Mouse (Mus musculus) CH12.LX (cell line): ENCODE data around the gene Plp2. TPM values are rescaled to one million over a fixed set of nuclear protein-coding genes. Genes with fewer than 3 reads are reported as not detected.

Source experiments
- DNase-seq: peaks from one replicate; pipeline ENCODE4 v3.0.0-alpha.2; 2013; ENCODE audit errors: extremely low read depth
- H3K27ac ChIP-seq: 2 replicates; pipeline ENCODE4 v1.5.1; 2012; ENCODE audit warnings: low read depth, mild to moderate bottlenecking, control low read depth, moderate library complexity; ENCODE audit not compliant: insufficient read depth
- H3K27me3 ChIP-seq: replicated peaks from 2 replicates; pipeline ENCODE3; 2012; ENCODE audit warnings: inconsistent platforms
- H3K36me3 ChIP-seq, 2 experiments: replicated peaks in 1 of 2; 2 replicates each; pipeline versions ENCODE3 to v1.6.1; 2012; ENCODE audit warnings: inconsistent platforms in 1 of 2, low read length in 1 of 2, mild to moderate bottlenecking in 1 of 2, mixed read lengths in 1 of 2, moderate library complexity in 1 of 2; ENCODE audit not compliant: control insufficient read depth in 1 of 2, insufficient read depth in 1 of 2
- H3K4me1 ChIP-seq, 2 experiments: 2 replicates each; pipeline ENCODE4 v1.6.1; 2012; ENCODE audit warnings: inconsistent platforms in 1 of 2, moderate library complexity in 1 of 2; ENCODE audit not compliant: insufficient read depth in 2 of 2, control insufficient read depth in 1 of 2
- H3K4me2 ChIP-seq: 2 replicates; pipeline ENCODE4 v1.6.1; 2012; ENCODE audit warnings: low read depth, mild to moderate bottlenecking, control low read depth; ENCODE audit not compliant: poor library complexity, insufficient read depth, severe bottlenecking
- H3K4me3 ChIP-seq, 3 experiments: fragments of 150-350 bp in 1 of 3; sonication (generic) in 1 of 3; replicated peaks in 1 of 3; 2 replicates each; pipeline versions ENCODE3 to v1.5.1; 2011 to 2012; ENCODE audit warnings: low read depth in 2 of 3, low read length in 2 of 3, mild to moderate bottlenecking in 2 of 3, moderate library complexity in 2 of 3, control low read depth in 1 of 3, improper control_type of control experiment in 1 of 3, inconsistent platforms in 1 of 3, mixed read lengths in 1 of 3; ENCODE audit not compliant: poor library complexity in 1 of 3
- H3K79me2 ChIP-seq: replicated peaks from 2 replicates; pipeline ENCODE4 v1.6.1; 2012; ENCODE audit warnings: mild to moderate bottlenecking, moderate library complexity; ENCODE audit not compliant: control insufficient read depth, poor library complexity, insufficient read depth, severe bottlenecking; ENCODE audit errors: extremely low read depth
- H3K9ac ChIP-seq: 2 replicates; pipeline ENCODE4 v1.6.1; 2012; ENCODE audit warnings: low read depth, mild to moderate bottlenecking, control low read depth, moderate library complexity; ENCODE audit not compliant: insufficient read depth
- H3K9me3 ChIP-seq: replicated peaks from 2 replicates; pipeline ENCODE3; 2012; ENCODE audit warnings: low read length, inconsistent platforms, mixed read lengths
- BHLHE40 ChIP-seq: IDR thresholded peaks from 2 replicates; pipeline ENCODE4 v1.6.1; 2011; ENCODE audit warnings: mild to moderate bottlenecking, low read depth, low read length, improper control_type of control experiment
- CHD1 ChIP-seq: IDR thresholded peaks from 2 replicates; pipeline ENCODE4 v1.6.1; 2012; ENCODE audit warnings: low read depth, low read length, improper control_type of control experiment, inconsistent platforms
- CHD2 ChIP-seq: IDR thresholded peaks from 2 replicates; pipeline ENCODE4 v1.6.1; 2011; ENCODE audit warnings: low read length, improper control_type of control experiment
- CTCF ChIP-seq, 2 experiments: IDR thresholded peaks in 1 of 2; conservative IDR thresholded peaks in 1 of 2; 2 replicates each; pipeline ENCODE4 v1.5.1; 2011 to 2012; ENCODE audit warnings: low read depth in 2 of 2, low read length in 2 of 2, improper control_type of control experiment in 1 of 2, inconsistent platforms in 1 of 2, mild to moderate bottlenecking in 1 of 2, moderate library complexity in 1 of 2
- E2F4 ChIP-seq: IDR thresholded peaks from 2 replicates; pipeline ENCODE4 v1.6.1; 2011; ENCODE audit warnings: low read depth, low read length, improper control_type of control experiment; ENCODE audit not compliant: insufficient replicate concordance
- ELF1 ChIP-seq: IDR thresholded peaks from 2 replicates; pipeline ENCODE4 v1.6.1; 2014; ENCODE audit warnings: low read depth, mild to moderate bottlenecking, inconsistent platforms, low read length, improper control_type of control experiment
- EP300 ChIP-seq: IDR thresholded peaks from 2 replicates; pipeline ENCODE4 v1.6.1; 2011; ENCODE audit warnings: low read length, improper control_type of control experiment
- ETS1 ChIP-seq: conservative IDR thresholded peaks from 2 replicates; pipeline ENCODE4 v1.6.1; 2012; ENCODE audit warnings: low read depth, mild to moderate bottlenecking, inconsistent platforms, low read length, improper control_type of control experiment, moderate library complexity
- GABPA ChIP-seq: IDR thresholded peaks from 2 replicates; pipeline ENCODE4 v1.6.1; 2012; ENCODE audit warnings: low read depth, low read length, improper control_type of control experiment, inconsistent platforms; ENCODE audit not compliant: insufficient replicate concordance
- HCFC1 ChIP-seq: IDR thresholded peaks from 2 replicates; pipeline ENCODE4 v1.6.1; 2012; ENCODE audit warnings: low read depth, mild to moderate bottlenecking, inconsistent platforms, low read length, improper control_type of control experiment
- IRF4 ChIP-seq: IDR thresholded peaks from 2 replicates; pipeline ENCODE4 v1.6.1; 2014; ENCODE audit warnings: low read depth, mild to moderate bottlenecking, inconsistent platforms, low read length, improper control_type of control experiment
- JUN ChIP-seq: IDR thresholded peaks from 2 replicates; pipeline ENCODE4 v1.6.1; 2011; ENCODE audit warnings: low read depth, mild to moderate bottlenecking, low read length, improper control_type of control experiment, moderate library complexity; ENCODE audit not compliant: insufficient read depth
- JUND ChIP-seq: conservative IDR thresholded peaks from 2 replicates; pipeline ENCODE4 v1.6.1; 2011; ENCODE audit warnings: low read depth, low read length, improper control_type of control experiment
- KAT2A ChIP-seq: IDR thresholded peaks from 2 replicates; pipeline ENCODE4 v1.6.1; 2012; ENCODE audit warnings: low read length, improper control_type of control experiment, inconsistent platforms; ENCODE audit not compliant: insufficient replicate concordance
- MAFK ChIP-seq: IDR thresholded peaks from 2 replicates; pipeline ENCODE4 v1.6.1; 2011; ENCODE audit warnings: low read length, improper control_type of control experiment; ENCODE audit not compliant: insufficient replicate concordance
- MAX ChIP-seq: IDR thresholded peaks from 2 replicates; pipeline ENCODE4 v1.6.1; 2011; ENCODE audit warnings: low read length, improper control_type of control experiment
- MAZ ChIP-seq: IDR thresholded peaks from 2 replicates; pipeline ENCODE4 v1.6.1; 2012; ENCODE audit warnings: low read depth, mild to moderate bottlenecking, inconsistent platforms, low read length, improper control_type of control experiment, moderate library complexity
- MEF2A ChIP-seq: IDR thresholded peaks from 2 replicates; pipeline ENCODE4 v1.6.1; 2014; ENCODE audit warnings: low read depth, mild to moderate bottlenecking, inconsistent platforms, low read length, improper control_type of control experiment, borderline replicate concordance
- MXI1 ChIP-seq: IDR thresholded peaks from 2 replicates; pipeline ENCODE4 v1.6.1; 2011; ENCODE audit warnings: mild to moderate bottlenecking, low read depth, low read length, improper control_type of control experiment
- MYC ChIP-seq: IDR thresholded peaks from 2 replicates; pipeline ENCODE4 v1.6.1; 2011; ENCODE audit warnings: low read depth, mild to moderate bottlenecking, improper control_type of control experiment, low read length
- NELFE ChIP-seq: IDR thresholded peaks from 2 replicates; pipeline ENCODE4 v1.6.1; 2011; ENCODE audit warnings: low read depth, low read length, improper control_type of control experiment
- NRF1 ChIP-seq: IDR thresholded peaks from 2 replicates; pipeline ENCODE4 v1.6.1; 2014; ENCODE audit warnings: low read depth, mild to moderate bottlenecking, inconsistent platforms, low read length, improper control_type of control experiment, moderate library complexity
- PAX5 ChIP-seq: IDR thresholded peaks from 2 replicates; pipeline ENCODE4 v1.6.1; 2012; ENCODE audit warnings: low read length, inconsistent platforms, mixed read lengths
- POLR2A ChIP-seq: IDR thresholded peaks from 2 replicates; pipeline ENCODE4 v1.6.1; 2011; ENCODE audit warnings: low read depth, mild to moderate bottlenecking, improper control_type of control experiment, low read length
- POLR2AphosphoS2 ChIP-seq: IDR thresholded peaks from 2 replicates; pipeline ENCODE4 v1.6.1; 2011; ENCODE audit warnings: low read depth, low read length, improper control_type of control experiment
- RAD21 ChIP-seq: IDR thresholded peaks from 2 replicates; pipeline ENCODE4 v1.6.1; 2011; ENCODE audit warnings: low read depth, mild to moderate bottlenecking, low read length, improper control_type of control experiment, moderate library complexity
- RCOR1 ChIP-seq: conservative IDR thresholded peaks from 2 replicates; pipeline ENCODE4 v1.6.1; 2012; ENCODE audit warnings: low read depth, mild to moderate bottlenecking, inconsistent platforms, low read length, improper control_type of control experiment
- SIN3A ChIP-seq: IDR thresholded peaks from 2 replicates; pipeline ENCODE4 v1.6.1; 2012; ENCODE audit warnings: low read length, improper control_type of control experiment, inconsistent platforms
- SMC3 ChIP-seq: IDR thresholded peaks from 2 replicates; pipeline ENCODE4 v1.6.1; 2011; ENCODE audit warnings: low read depth, low read length, improper control_type of control experiment
- TBP ChIP-seq: conservative IDR thresholded peaks from 2 replicates; pipeline ENCODE4 v1.6.1; 2011; ENCODE audit warnings: low read depth, low read length, improper control_type of control experiment
- TCF12 ChIP-seq: IDR thresholded peaks from 2 replicates; pipeline ENCODE4 v1.6.1; 2014; ENCODE audit warnings: low read depth, mild to moderate bottlenecking, inconsistent platforms, low read length, improper control_type of control experiment
- UBTF ChIP-seq: IDR thresholded peaks from 2 replicates; pipeline ENCODE4 v1.6.1; 2012; ENCODE audit warnings: low read depth, mild to moderate bottlenecking, inconsistent platforms, low read length, improper control_type of control experiment, moderate library complexity
- USF1 ChIP-seq: IDR thresholded peaks from 2 replicates; pipeline ENCODE4 v1.6.1; 2014; ENCODE audit warnings: low read depth, mild to moderate bottlenecking, inconsistent platforms, low read length, improper control_type of control experiment
- USF2 ChIP-seq: conservative IDR thresholded peaks from 2 replicates; pipeline ENCODE4 v1.6.1; 2011; ENCODE audit warnings: low read depth, low read length, improper control_type of control experiment
- ZC3H11A ChIP-seq: IDR thresholded peaks from 2 replicates; pipeline ENCODE4 v1.6.1; 2012; ENCODE audit warnings: low read depth, mild to moderate bottlenecking, inconsistent platforms, low read length, improper control_type of control experiment
- ZKSCAN1 ChIP-seq: IDR thresholded peaks from 2 replicates; pipeline ENCODE4 v1.6.1; 2012; ENCODE audit warnings: low read depth, inconsistent platforms, low read length, improper control_type of control experiment, borderline replicate concordance
- ZMIZ1 ChIP-seq: IDR thresholded peaks from 2 replicates; pipeline ENCODE4 v1.6.1; 2012; ENCODE audit warnings: low read depth, mild to moderate bottlenecking, inconsistent platforms, low read length, improper control_type of control experiment
- ZNF384 ChIP-seq: IDR thresholded peaks from 2 replicates; pipeline ENCODE4 v1.6.1; 2012; ENCODE audit warnings: low read depth, low read length, improper control_type of control experiment, inconsistent platforms
- dilution Hi-C: fragments of 300-500 bp; cut with MboI; formaldehyde crosslinking; loops from 2 replicates; pipeline ENCODE4 v1.14.3; 2020; ENCODE audit warnings: low sequenced_read_pairs; ENCODE audit not compliant: extremely low pct_unique_long_range_greater_than_20kb, extremely low pct_ligation_motif_present
- in situ Hi-C: fragments of 300-500 bp; cut with MboI; formaldehyde crosslinking; loops from 3 replicates; pipeline ENCODE4 v1.14.3; 2019; ENCODE audit warnings: low sequenced_read_pairs, low pct_ligation_motif_present, low pct_unique_long_range_greater_than_20kb, mixed read lengths
- polyA plus RNA-seq: library from polyadenylated mRNA; unstranded; fragments of >175 nt; gene quantifications from 2 replicates; pipeline ENCODE4 v1.2.1, GENCODE M21; 2012; ENCODE audit warnings: low read depth; ENCODE audit not compliant: insufficient read length
- total RNA-seq, 2 experiments: library from RNA; depleted of rRNA; stranded (reverse); fragments of 300-350 nt in 1 of 2; fragments of >200 nt in 1 of 2; gene quantifications; 2 replicates each; pipeline ENCODE4 v1.2.3; 2012 to 2014

Gene Plp2
- 163 and 183 TPM in 2 replicates for total RNA-seq (2012; rRNA removed)
- total RNA-seq (2014; rRNA removed): 144 and 173 TPM in 2 replicates
- polyA plus RNA-seq: 207 and 247 TPM in 2 replicates

GRCm38 (mm10) chrX:7670921-7671623 lies at the start of gene Plp2:
TSS of gene Plp2 (minus strand) at chrX:7671390.
- peak; percentile 68 for DNase-seq
- TF ChIP-seq NELFE (peak; percentile 71), JUN (no peak), KAT2A (no peak), E2F4 (no peak), MYC (no peak), TBP (peak; percentile 69; the same call in 1 of the 2 replicates), PAX5 (no peak), CHD2 (no peak), RCOR1 (no peak), USF1 (no peak), MAX (0 out of 2 replicates have a peak, but pooled peaks have one; percentile 1), POLR2AphosphoS2 (no peak), HCFC1 (peak; percentile 50), SIN3A (no peak), UBTF (no peak), ELF1 (peak; percentile 66), CTCF (conservative IDR thresholded peaks at IDR 0.05 in 1 of 2, IDR thresholded peaks at IDR 0.05 in 1 of 2; ENCODE audit: low read depth in 2 of 2, low read length in 2 of 2) (no peak), CHD1 (0 out of 2 replicates have a peak, but pooled peaks have one; percentile 16), BHLHE40 (peak; percentile 68), RAD21 (no peak), USF2 (no peak), ETS1 (peak; percentile 57), NRF1 (no peak), ZC3H11A (no peak), ZKSCAN1 (no peak), IRF4 (peak; percentile 84), TCF12 (peak; percentile 78), SMC3 (no peak), ZNF384 (no peak), MAFK (no peak), GABPA (no peak), POLR2A (peak; percentile 56), JUND (no peak), MEF2A (no peak), MXI1 (0 out of 2 replicates have a peak, but pooled peaks have one; percentile 13), EP300 (peak; percentile 33; the same call in 1 of the 2 replicates), MAZ (peak; percentile 65; the same call in 1 of the 2 replicates), ZMIZ1 (no peak)
- Histone ChIP-seq H3K4me2 (peak within 1 kb of the TSS; percentile 95), H3K79me2 (peaks cover 15% of the 10 kb centered on the region), H3K27me3 (no peaks in the 10 kb centered on the region), H3K27ac (peak within 1 kb of the TSS; percentile 96), H3K4me3 (peak within 1 kb of the TSS; percentile 67 to 93 (median 72)), H3K9ac (peak within 1 kb of the TSS; percentile 89), H3K36me3 (peaks cover 23 to 25% of the 10 kb centered on the region in 2 experiments), H3K9me3 (no peaks in the 10 kb centered on the region), H3K4me1 (peaks cover 8 to 19% of the 10 kb centered on the region in 2 experiments; a peak in 3 of 4 replicates)
- dilution Hi-C loops (no loop called here), in situ Hi-C loops (no loop called here)
